Mouse (Mus musculus): ENCODE measurements around the gene Wdr18.

Gene Wdr18

DNA sequence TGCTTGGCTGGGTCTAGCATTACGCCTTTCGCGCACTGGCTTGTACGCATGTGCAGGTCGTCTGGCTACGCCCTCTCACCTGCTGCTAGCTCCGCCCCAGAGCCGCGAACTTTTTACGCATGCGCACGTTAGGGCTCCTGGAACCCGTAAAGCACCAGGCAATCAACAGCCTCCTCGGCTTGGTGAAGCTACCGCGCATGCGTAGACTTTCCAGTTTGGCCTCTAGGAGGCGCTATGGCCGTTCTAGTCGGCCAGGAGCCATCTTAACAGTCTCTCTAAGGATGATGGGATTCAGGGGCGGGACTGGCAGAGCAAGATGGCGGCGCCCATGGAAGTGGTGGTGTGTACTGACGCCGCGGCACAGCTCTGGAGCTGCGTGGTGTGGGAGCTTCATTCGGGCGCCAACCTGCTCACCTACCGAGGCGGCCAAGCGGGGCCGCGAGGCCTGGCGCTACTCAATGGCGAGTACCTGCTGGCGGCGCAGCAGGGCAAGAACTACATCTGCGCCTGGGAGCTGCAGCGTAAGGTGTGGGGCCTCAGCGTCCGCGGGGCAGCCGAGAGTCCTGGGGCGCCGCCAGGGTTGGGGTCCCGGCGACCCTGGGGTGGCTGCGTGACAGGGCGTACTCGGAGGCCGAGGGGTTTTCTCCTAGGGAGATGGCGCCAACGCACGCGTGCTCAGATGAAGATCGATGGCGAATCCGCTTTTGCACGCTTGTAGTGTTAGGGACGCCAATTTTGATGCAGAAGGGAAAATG lies at the start of gene Wdr18:
TSS of gene Wdr18 (plus strand) at position 306 of the 755 bp plus-strand sequence.
- peak; percentile 98 to 99 for DNase-seq

DNA sequence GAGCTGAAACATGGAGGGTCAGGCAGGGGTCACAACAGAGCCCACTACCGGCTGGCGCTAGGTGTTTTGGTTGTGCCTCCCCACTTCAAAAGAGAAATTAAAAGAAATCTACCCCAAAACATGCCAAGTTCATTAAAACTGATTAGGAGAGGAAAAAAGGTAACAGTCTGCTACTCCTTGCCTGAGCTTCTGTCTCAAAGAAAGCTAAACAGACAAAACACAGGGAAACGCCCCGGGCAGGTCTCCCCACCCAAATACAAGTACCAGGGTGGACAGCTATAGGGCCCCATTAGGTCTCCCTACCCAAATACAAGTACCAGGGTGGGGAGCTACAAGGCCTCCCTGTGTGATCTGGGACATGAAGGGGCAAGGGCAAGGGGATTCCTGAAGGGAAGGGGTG lies 49.4 kb upstream of the Wdr18 start, which contains the start of gene Gm26602:
TSS of gene Gm26602 (plus strand) at position 301 of the 400 bp plus-strand sequence.
- DNase-seq: no peak

DNA sequence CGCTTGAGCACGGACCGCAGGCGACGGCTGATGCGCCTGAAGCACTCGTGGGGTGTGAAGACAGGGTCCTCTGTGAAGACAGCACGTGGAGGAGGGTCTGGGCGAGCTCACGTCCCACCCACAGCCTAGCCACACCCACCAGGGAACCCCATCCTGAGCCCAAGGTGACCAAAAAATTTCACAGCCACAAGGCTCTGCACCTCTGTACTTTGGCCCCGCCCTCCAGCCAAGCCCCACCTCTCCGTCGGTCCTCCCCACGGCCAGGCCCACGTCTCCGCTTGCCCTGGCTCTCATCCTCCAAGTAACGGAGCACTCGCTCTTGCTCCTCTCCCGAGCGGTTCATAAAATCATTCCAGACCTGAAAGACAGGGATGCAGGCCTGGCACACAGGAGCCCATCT lies 47.5 kb upstream of the Wdr18 start:
- DNase-seq: no peak

DNA sequence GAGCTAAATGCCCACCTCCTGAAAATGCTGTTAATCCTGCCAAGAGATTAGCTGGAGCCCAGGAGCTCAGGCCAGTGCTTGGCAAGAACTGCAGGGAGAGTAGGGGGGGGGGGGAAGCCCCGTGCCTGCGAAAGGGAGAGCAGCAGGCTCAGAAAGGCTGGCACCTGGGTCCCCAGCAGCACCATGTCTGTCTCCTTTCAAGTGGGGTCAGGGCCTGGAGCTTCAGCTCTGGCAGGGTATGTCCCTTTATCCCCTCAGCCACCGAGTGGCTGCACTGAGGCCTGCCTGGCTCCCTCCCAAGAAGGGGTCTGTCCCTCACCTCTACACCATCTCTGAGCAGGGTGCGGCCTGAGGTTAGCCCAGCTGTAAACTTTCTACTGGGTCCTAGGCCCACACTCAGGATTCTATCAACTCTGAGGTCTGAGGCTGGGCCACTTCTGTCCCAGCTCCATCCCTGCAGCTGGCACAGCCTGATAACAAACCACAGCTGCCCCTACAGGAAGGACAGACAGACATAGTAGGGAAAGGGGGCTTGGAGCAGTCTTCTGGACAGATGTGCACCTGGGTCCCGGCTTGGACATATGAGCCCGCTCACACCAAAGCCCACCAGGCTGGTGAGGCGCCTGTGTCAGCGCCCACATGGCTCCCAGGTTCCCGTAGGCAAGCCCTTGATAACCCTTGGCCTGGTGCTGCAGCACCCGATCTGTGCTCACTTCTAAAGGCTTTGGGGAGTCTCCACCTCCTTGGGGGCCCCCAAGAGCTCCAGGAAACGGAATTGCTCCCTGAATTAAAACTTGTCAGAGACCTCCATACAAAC lies 45.6 kb upstream of the Wdr18 start:
- DNase-seq: no peak

DNA sequence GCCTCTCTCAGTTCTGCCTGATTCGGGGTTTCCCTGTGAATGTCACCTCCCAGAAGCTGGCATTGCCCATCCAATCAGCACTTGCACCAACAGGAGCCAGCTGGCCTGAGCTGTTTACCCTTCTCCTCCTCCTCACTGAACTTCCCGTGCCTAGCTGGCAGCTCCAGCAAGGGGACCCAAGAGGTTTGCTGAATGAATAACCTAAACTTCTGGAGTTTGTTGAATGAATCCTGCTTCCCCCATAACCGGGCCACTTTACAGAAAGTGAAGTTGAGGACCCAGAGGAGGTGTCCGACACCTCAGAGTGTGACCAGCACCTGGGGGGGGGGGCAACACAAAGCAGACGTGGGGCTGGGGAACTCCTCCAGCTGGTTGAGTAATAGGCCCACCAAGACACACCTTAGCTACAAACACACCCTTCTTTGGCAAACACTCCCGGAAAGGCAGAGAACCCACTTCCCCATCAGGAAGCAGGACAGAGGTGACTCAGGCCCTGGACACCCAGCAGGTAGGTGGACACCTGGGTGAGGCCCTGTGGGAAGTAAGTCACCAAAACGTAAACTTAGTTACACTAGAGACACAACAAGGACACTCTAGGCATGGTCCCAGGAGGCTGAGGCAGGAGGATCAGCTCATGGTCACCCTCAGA lies 44.9 kb upstream of the Wdr18 start:
- no peak for DNase-seq

DNA sequence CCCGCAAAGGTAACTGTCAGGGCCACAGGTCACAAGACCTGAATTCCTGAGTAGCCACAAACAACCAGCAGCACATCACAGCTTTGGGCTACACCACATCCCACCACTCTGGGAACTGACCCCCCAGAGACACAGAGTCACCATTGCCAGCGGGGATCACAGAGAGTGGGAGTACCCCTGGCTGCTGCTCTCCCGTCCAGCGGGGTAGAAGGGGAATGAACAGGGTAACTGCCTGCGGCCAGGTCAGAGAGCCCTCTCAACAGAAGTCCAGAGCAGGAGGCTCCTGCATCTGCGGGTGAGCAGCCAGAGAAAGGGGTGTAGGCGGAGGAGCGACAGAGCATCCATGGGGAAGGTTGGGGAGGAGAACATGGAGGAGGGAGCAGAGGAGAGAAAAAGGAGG lies 43.9 kb upstream of the Wdr18 start:
- DNase-seq: no peak

DNA sequence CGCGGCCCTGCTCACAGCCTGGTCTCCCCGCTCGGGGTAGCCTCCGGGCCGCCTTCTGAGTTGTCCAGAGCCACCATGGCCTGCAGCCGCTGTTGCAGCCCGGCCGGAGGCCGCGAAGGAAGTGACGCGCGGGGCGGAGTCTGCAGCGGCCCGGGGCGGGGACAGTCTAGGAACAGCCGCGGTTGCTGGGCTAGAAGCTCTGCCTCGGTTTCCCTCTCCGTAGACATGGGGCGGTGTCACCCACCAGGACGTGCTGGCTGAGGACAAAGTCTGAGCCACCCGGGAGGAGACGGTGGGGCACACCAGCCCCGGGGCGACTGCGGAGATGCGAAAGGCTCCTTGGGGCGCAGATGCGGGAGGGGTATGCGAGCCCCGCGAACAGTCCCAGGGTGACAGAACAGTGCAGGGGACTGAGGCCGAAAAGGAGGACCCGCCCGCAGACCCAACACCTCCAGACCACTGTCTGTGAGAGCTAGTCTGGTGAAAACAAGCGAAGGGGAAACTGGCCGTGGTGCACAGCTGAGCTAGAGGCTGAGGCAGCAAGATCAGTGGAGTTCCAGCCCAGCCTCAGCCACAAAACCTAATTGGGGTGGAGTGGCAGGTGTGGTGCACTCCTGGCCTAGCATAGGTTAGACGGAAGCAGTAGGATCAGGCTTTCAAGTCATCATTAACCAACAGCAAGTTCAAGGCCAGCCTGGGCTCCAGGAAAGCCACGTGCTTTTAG lies 43.0 kb upstream of the Wdr18 start, which contains the start of gene Kiss1r:
TSS of gene Kiss1r (plus strand) at position 164 of the 724 bp plus-strand sequence.
- DNase-seq: peak; percentile 91 to 92

DNA sequence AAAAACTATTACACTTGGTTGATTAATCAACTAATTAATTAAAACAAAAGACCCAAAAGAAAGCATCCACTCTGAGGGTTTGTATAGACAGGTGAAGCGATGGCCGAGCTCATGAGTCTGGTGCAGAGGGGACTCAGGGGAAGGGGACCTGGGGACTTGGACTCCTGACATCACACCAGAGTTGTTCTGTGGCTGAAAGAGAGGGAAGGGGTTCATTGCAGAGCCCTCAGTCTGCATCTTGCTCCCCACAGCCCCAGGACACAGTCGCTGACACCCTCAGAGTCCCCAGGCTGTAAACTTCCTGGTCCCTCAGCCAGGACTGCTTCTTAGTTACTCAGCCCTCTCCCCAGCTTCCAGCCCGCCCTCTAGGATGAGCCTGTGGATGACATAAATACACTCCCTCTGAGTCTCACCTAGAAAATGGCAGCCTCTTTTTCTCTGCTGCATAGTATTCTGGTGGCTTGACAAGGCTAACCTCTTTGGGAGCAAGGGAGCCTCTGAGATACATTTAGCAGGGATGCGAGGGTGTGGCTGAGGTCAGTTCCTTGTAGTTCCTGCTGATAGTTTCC lies 42.3 kb upstream of the Wdr18 start:
- DNase-seq: no peak

DNA sequence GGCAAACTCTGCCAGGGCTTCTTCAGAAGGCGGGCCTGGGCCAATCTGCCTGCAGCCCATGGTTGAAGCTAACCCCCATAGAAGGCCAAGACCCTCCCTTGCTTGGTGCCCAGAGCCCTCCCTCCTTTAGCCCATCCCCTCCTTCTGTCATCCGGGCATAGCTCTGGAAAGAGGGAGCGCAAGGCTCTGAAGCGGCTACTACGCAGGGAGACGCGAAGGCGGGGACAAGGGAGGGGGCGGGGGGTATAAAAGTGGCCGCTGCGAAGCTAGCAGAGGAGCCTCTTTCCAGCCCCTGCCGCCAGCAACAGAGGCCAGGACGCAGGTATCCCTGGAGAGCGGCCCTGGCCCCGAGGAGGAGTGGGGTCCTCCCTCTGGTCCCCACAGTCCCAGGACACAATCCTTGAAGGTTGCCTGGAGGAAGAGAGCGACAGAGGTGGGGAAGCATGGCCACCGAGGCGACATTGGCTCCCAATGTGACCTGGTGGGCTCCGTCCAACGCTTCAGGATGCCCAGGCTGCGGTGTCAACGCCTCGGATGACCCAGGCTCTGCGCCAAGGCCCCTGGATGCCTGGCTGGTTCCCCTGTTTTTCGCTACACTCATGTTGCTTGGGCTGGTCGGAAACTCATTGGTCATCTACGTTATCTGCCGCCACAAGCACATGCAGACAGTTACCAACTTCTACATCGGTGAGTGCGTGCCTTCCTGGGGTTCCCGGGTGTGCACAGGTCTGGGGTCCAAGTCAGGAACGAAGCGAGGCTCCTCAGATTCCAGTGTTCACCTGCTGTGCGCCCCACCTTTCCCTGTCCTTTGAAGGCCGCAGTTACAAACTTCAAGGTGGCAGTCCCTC lies 41.5 kb upstream of the Wdr18 start:
- DNase-seq: no peak

DNA sequence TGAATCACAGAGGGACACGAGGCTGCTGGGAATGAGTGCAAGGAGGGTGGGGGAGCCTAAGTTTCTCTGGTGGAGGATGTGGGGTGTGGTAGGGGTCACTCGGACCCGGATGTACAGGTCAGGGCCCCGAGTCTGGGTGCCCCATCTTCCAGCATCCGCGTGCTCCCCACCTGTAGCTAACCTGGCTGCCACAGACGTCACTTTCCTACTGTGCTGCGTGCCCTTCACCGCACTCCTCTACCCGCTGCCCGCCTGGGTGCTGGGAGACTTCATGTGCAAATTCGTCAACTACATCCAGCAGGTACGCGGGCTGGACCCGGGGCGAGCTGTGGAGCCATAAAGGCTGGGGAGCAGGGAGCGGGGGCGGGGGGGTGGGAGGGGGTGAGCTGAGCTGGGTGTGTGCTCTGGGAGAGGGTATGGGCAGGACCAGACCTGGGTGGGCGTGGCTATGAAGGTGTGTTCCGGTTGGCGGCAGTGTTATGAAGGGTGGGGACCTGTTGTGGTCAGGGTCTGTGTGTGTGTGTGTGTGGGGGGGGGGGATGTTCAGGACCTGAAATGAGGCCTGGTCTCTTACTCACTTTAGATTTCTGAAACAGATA lies 40.6 kb upstream of the Wdr18 start:
- peak in 1 of 2 experiments; percentile 54 for DNase-seq

DNA sequence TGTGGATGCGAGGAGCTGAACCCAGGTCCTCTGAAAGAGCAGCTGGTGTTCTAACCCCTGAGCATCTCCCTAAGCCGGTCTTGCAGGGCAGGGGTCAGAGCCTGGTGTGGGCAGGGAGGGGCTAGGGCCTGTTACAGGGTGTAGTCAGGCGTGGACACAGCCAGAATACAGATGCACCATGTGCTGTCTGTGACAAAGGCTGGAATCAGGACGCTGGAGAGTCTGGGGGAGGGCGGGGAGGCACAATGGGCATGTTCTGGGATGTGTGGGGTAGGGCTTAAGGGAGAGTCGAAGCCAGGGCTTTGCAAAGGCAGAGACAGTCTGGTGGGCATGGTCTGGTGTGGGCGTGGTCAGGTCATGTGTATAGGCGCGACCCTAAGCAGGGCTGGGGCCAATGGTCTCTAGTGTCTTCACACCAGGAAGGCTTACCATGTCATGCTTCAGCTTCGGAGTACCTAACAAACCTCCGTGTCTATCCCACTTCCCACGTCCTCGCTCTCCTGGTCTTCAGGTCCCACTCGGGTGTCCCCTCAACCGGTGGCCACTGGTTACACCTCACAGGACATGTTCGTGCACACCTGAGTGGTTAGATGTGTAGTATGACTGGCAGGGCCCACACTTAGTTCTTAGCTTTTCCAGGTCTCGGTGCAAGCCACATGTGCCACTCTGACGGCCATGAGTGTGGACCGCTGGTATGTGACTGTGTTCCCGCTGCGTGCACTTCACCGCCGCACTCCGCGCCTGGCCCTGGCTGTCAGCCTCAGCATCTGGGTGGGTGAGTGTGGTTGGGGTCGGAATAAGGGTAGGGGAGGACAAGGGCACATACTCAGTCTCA lies 39.7 kb upstream of the Wdr18 start:
- no peak for DNase-seq

DNA sequence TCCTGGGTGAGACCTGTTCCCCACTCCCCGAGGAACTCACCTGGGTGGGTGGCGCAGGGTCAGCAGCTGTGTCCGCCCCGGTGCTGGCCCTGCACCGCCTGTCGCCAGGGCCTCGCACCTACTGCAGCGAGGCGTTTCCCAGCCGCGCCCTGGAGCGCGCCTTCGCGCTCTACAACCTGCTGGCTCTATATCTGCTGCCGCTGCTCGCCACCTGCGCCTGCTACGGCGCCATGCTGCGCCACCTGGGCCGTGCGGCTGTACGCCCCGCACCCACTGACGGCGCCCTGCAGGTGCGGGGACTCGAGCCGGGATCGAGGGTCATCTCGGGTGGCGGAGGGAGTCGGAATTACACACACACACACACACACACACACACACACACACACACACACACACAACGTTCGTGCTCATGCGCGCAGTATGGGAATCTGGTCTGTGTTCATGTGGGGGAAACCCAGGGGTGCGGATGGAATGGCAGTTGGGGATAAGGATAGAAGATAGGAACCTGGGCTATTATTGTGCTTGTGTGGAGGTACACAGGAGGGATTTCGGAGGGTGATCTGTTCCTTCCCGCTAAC lies 38.9 kb upstream of the Wdr18 start, which contains the start of gene R3hdm4:
TSS of gene R3hdm4 (minus strand) at position 251 of the 578 bp plus-strand sequence.
- DNase-seq: no peak

DNA sequence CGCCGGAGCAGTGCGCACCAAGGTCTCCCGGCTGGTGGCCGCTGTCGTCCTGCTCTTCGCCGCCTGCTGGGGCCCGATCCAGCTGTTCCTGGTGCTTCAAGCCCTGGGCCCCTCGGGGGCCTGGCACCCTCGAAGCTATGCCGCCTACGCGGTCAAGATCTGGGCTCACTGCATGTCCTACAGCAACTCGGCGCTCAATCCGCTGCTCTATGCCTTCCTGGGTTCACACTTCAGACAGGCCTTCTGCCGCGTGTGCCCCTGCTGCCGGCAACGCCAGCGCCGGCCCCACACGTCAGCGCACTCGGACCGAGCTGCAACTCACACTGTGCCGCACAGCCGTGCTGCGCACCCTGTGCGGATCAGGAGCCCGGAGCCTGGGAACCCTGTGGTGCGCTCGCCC lies 38.4 kb upstream of the Wdr18 start:
- DNase-seq: no peak

DNA sequence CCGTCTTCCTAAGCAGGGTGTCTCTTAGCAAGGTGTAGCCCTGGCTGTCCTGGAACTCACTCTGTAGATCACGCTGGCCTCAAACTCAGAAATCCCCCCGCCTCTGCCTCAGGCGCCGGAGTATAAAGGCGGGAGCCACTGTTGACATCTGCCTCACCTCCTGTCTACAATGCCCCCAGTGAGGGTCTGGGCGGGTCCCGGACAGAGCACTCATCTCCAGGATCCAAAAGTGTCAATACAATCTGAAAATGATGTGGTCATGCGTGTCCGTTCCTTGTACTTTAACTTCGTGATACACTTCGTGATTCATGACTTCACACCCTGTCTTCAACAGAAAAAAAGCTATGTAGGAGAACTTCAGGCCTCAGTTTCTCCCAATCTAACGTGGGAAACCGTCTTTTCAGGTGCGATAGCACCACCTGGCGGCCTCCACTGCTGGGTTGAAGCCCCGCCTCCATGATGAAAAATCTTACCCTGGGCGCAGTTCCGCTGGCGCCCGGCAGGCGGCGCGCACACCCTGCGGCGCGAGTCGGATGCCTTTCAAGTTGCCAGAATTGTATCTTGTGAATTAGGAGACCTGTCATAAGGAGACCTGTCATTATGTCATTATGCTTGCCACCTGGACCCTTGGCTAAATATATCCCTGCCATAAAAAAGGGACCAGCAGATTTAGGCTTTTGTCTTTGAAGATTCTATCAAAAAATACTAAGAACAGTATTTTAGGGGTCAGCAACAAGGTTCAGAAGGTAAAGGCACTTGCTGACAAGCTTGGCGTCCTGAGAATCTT lies 34.8 kb upstream of the Wdr18 start:
- peak; percentile 89 to 96 for DNase-seq

DNA sequence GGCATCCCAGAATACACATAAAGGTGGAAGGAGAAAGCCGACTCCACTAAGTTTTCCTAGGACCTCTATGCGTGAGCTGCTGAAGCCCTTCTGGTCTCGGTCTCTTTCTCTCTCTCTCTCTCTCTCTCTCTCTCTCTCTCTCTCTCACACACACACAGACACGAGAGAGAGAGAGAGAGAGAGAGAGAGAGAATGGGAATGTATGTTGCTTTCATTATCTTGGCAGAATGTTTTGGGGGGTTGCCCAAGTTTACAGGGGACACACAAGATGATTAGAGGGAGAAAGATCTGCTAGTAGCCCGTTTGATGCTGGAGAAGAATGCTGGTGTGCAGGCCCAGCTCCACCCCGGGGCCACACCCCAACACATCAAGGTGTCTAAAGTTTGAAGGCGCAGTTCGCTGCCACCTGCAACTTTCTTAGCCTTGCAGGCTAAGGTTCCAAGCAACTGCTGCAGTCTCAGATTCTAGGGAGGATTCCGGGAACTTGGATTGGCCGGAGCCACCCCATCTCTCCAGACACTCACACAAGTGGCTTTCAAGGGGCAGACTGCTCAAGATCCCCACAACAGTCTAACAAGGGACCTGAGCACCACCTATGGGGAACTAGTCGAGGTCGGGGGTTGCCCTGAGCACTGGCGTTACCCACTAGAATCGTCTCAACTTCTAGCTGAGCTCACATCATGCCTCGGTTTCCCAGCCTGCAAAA lies 34.0 kb upstream of the Wdr18 start:
- no peak for DNase-seq

DNA sequence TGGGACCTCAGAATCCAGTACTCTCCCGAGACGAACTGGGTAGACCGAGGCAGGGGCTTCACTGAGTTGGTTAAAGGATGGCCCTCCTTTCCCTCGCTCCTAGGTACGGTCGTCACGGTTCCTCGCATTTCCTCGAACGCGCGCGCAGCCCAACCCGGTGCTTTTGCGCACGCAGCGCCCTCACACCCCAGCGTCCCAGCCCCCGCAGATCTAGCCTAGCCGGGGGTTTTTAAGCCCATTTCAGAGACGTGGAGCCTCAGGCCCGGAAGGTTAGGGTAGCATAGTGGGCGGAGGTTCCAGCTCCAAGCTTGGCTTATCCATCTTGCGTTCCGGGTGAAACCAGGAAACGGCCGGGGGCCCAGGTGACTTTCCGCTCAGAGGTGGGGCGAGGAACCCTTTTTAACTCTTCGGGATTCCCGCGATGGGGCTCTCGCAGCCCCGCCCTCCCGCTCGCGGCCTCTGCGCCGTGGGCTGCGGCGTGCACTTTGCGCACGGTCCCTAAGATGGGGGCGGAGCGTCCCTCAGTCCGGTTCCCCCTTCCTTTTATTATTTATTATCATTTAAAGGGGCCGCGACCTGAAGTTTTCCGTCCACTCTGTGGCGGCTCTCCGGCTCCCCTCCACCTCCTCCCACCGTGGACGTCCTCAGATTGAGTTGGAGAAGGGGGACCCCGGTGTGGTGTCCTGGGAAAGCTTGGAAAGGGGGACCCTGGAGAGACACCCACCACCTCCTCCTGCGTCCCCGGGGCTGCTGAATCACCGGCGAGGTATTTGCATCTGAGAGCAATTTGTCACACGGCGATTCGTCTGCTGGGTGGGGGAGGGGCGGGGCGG lies 33.2 kb upstream of the Wdr18 start, which contains the start of gene Arid3a:
TSS of gene Arid3a (plus strand) at position 553 of the 833 bp plus-strand sequence.
- peak; percentile 90 to 94 for DNase-seq

Data from kidney, postnatal 25 days (tissue).